Mouse (Mus musculus): ENCODE data around the gene Nsg1. TPM values are rescaled to one million over a fixed set of nuclear protein-coding genes. Genes with fewer than 3 reads are reported as not detected.

Nsg1 gene
- polyA plus RNA-seq, 1 experiment, result 39.7 TPM

- Histone ChIP-seq H3K27me3 (ENCODE audit: control insufficient read depth, insufficient read depth, insufficient read length) (no peaks in the 10 kb centered on the region), H3K79me3 (ENCODE audit: low read depth) (no peaks in the 10 kb centered on the region), H3ac (ENCODE audit: control insufficient read depth, insufficient read length, low read depth) (no peak overlapping the region), H3K36me3 (ENCODE audit: control insufficient read depth, insufficient read depth) (no peaks in the 10 kb centered on the region), H3K79me2 (ENCODE audit: control insufficient read depth, insufficient read depth) (no peaks in the 10 kb centered on the region), H3K4me3 (ENCODE audit: insufficient read depth, poor library complexity, severe bottlenecking) (no peak overlapping the region)
- TF ChIP-seq USF1 (IDR thresholded peaks at IDR 0.05; ENCODE audit: low read depth) (no peak), MAX (IDR thresholded peaks at IDR 0.05) (no peak), CTCF (IDR thresholded peaks at IDR 0.05; ENCODE audit: control insufficient read depth, insufficient read depth, insufficient read length) (no peak), MYOD1 (IDR thresholded peaks at IDR 0.05; ENCODE audit: control insufficient read depth, insufficient read length, low read depth) (no peak), FOSL1 (IDR thresholded peaks at IDR 0.05; ENCODE audit: insufficient read depth, low read length, poor library complexity, severe bottlenecking) (no peak), CEBPB (IDR thresholded peaks at IDR 0.05; ENCODE audit: low read depth) (no peak), MYOG (IDR thresholded peaks at IDR 0.05; ENCODE audit: control insufficient read depth, extremely low read depth, insufficient read length) (no peak)
Observed at GRCm38 (mm10) chr5:38126519-38127306, 33.0 kb downstream of the Nsg1 start.

- Histone ChIP-seq H3K79me2 (ENCODE audit: control insufficient read depth, insufficient read depth) (no peaks in the 10 kb centered on the region), H3K79me3 (ENCODE audit: low read depth) (no peaks in the 10 kb centered on the region), H3ac (ENCODE audit: control insufficient read depth, insufficient read length, low read depth) (no peak overlapping the region), H3K4me3 (ENCODE audit: insufficient read depth, poor library complexity, severe bottlenecking) (no peak overlapping the region), H3K27me3 (ENCODE audit: control insufficient read depth, insufficient read depth, insufficient read length) (no peaks in the 10 kb centered on the region), H3K36me3 (ENCODE audit: control insufficient read depth, insufficient read depth) (peaks cover 3% of the 10 kb centered on the region)
- TF ChIP-seq MAX (IDR thresholded peaks at IDR 0.05) (no peak), USF1 (IDR thresholded peaks at IDR 0.05; ENCODE audit: low read depth) (no peak), MYOG (IDR thresholded peaks at IDR 0.05; ENCODE audit: control insufficient read depth, extremely low read depth, insufficient read length) (no peak), CEBPB (IDR thresholded peaks at IDR 0.05; ENCODE audit: low read depth) (no peak), CTCF (IDR thresholded peaks at IDR 0.05; ENCODE audit: control insufficient read depth, insufficient read depth, insufficient read length) (no peak), FOSL1 (IDR thresholded peaks at IDR 0.05; ENCODE audit: insufficient read depth, low read length, poor library complexity, severe bottlenecking) (no peak), MYOD1 (IDR thresholded peaks at IDR 0.05; ENCODE audit: control insufficient read depth, insufficient read length, low read depth) (no peak)
Observed at GRCm38 (mm10) chr5:38121699-38122098, 38.0 kb downstream of the Nsg1 start.

- peaks cover 8% of the 10 kb centered on the region for H3K36me3 ChIP-seq (ENCODE audit: control insufficient read depth, insufficient read depth)
- no peak for TF ChIP-seq CTCF (IDR thresholded peaks at IDR 0.05; ENCODE audit: control insufficient read depth, insufficient read depth, insufficient read length)
- TF ChIP-seq MYOD1 (IDR thresholded peaks at IDR 0.05; ENCODE audit: control insufficient read depth, insufficient read length, low read depth), result no peak
- no peak for TF ChIP-seq MYOG (IDR thresholded peaks at IDR 0.05; ENCODE audit: control insufficient read depth, extremely low read depth, insufficient read length)
- no peak for TF ChIP-seq FOSL1 (IDR thresholded peaks at IDR 0.05; ENCODE audit: insufficient read depth, low read length, poor library complexity, severe bottlenecking)
- no peak for TF ChIP-seq USF1 (IDR thresholded peaks at IDR 0.05; ENCODE audit: low read depth)
- no peak for TF ChIP-seq MAX (IDR thresholded peaks at IDR 0.05)
- TF ChIP-seq CEBPB (IDR thresholded peaks at IDR 0.05; ENCODE audit: low read depth), result no peak
Observed at GRCm38 (mm10) chr5:38119268-38119667, 40.4 kb downstream of the Nsg1 start.

GRCm38 (mm10) chr5:38117056-38117455, 42.7 kb downstream of the Nsg1 start:
- Histone ChIP-seq H3K27me3 (ENCODE audit: control insufficient read depth, insufficient read depth, insufficient read length) (no peaks in the 10 kb centered on the region), H3K79me2 (ENCODE audit: control insufficient read depth, insufficient read depth) (no peaks in the 10 kb centered on the region), H3K4me3 (ENCODE audit: insufficient read depth, poor library complexity, severe bottlenecking) (no peak overlapping the region), H3ac (ENCODE audit: control insufficient read depth, insufficient read length, low read depth) (no peak overlapping the region), H3K36me3 (ENCODE audit: control insufficient read depth, insufficient read depth) (peaks cover 8% of the 10 kb centered on the region), H3K79me3 (ENCODE audit: low read depth) (no peaks in the 10 kb centered on the region)
- no peak for TF ChIP-seq CEBPB (IDR thresholded peaks at IDR 0.05; ENCODE audit: low read depth)
- TF ChIP-seq MYOD1 (IDR thresholded peaks at IDR 0.05; ENCODE audit: control insufficient read depth, insufficient read length, low read depth), result no peak
- no peak for TF ChIP-seq USF1 (IDR thresholded peaks at IDR 0.05; ENCODE audit: low read depth)
- TF ChIP-seq CTCF (IDR thresholded peaks at IDR 0.05; ENCODE audit: control insufficient read depth, insufficient read depth, insufficient read length), result no peak
- no peak for TF ChIP-seq MYOG (IDR thresholded peaks at IDR 0.05; ENCODE audit: control insufficient read depth, extremely low read depth, insufficient read length)
- no peak for TF ChIP-seq MAX (IDR thresholded peaks at IDR 0.05)

More at GRCm38 (mm10) chr5:38119268-38119667, 40.4 kb downstream of the Nsg1 start:
- Histone ChIP-seq H3K27me3 (ENCODE audit: control insufficient read depth, insufficient read depth, insufficient read length) (no peaks in the 10 kb centered on the region), H3ac (ENCODE audit: control insufficient read depth, insufficient read length, low read depth) (no peak overlapping the region), H3K4me3 (ENCODE audit: insufficient read depth, poor library complexity, severe bottlenecking) (no peak overlapping the region), H3K79me3 (ENCODE audit: low read depth) (no peaks in the 10 kb centered on the region), H3K79me2 (ENCODE audit: control insufficient read depth, insufficient read depth) (no peaks in the 10 kb centered on the region)

- TF ChIP-seq CTCF (IDR thresholded peaks at IDR 0.05; ENCODE audit: control insufficient read depth, insufficient read depth, insufficient read length) (no peak), USF1 (IDR thresholded peaks at IDR 0.05; ENCODE audit: low read depth) (no peak), MYOD1 (IDR thresholded peaks at IDR 0.05; ENCODE audit: control insufficient read depth, insufficient read length, low read depth) (no peak), FOSL1 (IDR thresholded peaks at IDR 0.05; ENCODE audit: insufficient read depth, low read length, poor library complexity, severe bottlenecking) (no peak), CEBPB (IDR thresholded peaks at IDR 0.05; ENCODE audit: low read depth) (no peak), MAX (IDR thresholded peaks at IDR 0.05) (no peak), MYOG (IDR thresholded peaks at IDR 0.05; ENCODE audit: control insufficient read depth, extremely low read depth, insufficient read length) (no peak)
- Histone ChIP-seq H3K36me3 (ENCODE audit: control insufficient read depth, insufficient read depth) (peaks cover 14% of the 10 kb centered on the region), H3K27me3 (ENCODE audit: control insufficient read depth, insufficient read depth, insufficient read length) (no peaks in the 10 kb centered on the region), H3K79me3 (ENCODE audit: low read depth) (no peaks in the 10 kb centered on the region), H3K79me2 (ENCODE audit: control insufficient read depth, insufficient read depth) (no peaks in the 10 kb centered on the region), H3K4me3 (ENCODE audit: insufficient read depth, poor library complexity, severe bottlenecking) (no peak overlapping the region), H3ac (ENCODE audit: control insufficient read depth, insufficient read length, low read depth) (no peak overlapping the region)
Observed at GRCm38 (mm10) chr5:38114526-38114925, 45.2 kb downstream of the Nsg1 start.
